8 mouse cellular contexts compared by ENCODE assay signal in genomic region chr2:25706643-25707481, GRCm38 (mm10). TPM values are rescaled to one million over a fixed set of nuclear protein-coding genes. Genes with fewer than 3 reads are reported as not detected.
DNase-seq lines count a peak whose midpoint lies in the region; ATAC-seq and TF ChIP-seq lines count a peak whose summit lies in the region.

Bmyc (plus strand) TSS chr2:25706739.

- WGBS in cerebellum, adult 2 months, result under 1% methylated on average over 78 of the region's 78 CpGs
- under 1% methylated on average over 75 of the region's 78 CpGs for whole genome bisulfite sequencing in liver, postnatal 0 days (ENCODE audit: insufficient replicate concordance)
- WGBS in neural tube, embryonic 15.5 days, result under 1% methylated on average over 78 of the region's 78 CpGs

- peak; percentile 70; the same call in 1 of the 2 replicates for TF ChIP-seq POLR2A in cerebellum, adult 2 months (IDR thresholded peaks at IDR 0.05; ENCODE audit: borderline replicate concordance, insufficient read depth, low read length)

- TF ChIP-seq EP300 in liver, postnatal 0 days (IDR thresholded peaks at IDR 0.05; ENCODE audit: low read depth), result no peak

- DNase-seq in ES-E14 (ENCODE audit: low read depth, low spot score), result peak; percentile 71
- peak; percentile 87 to 89 for DNase-seq in cerebellum, adult 2 months
- DNase-seq in heart, postnatal 4 days, result peak; percentile 82
- peak; percentile 88 to 90 for DNase-seq in layer of hippocampus, adult 18-20 months (ENCODE audit: low spot score in 2 of 2)
- DNase-seq in liver, postnatal 0 days, result peak; percentile 58
- peak; percentile 80 for DNase-seq in testis, postnatal 10 days (ENCODE audit: low spot score)

- TF ChIP-seq CTCF in cerebellum, adult 2 months (IDR thresholded peaks at IDR 0.05; ENCODE audit: borderline replicate concordance, insufficient read depth, low read depth, low read length), result peak; percentile 67
- TF ChIP-seq CTCF in liver, postnatal 0 days (IDR thresholded peaks at IDR 0.05; ENCODE audit: low read depth), result peak; percentile 61

- ATAC-seq in frontal cortex, adult (ENCODE audit: low TSS enrichment), result peak; percentile 96
- ATAC-seq in liver, postnatal 0 days, result peak; percentile 72
- peak; percentile 97 for ATAC-seq in neural tube, embryonic 15.5 days (ENCODE audit: low FRiP score)

- H3K4me1 ChIP-seq in ES-E14 (ENCODE audit: control insufficient read depth in 2 of 2, insufficient read depth in 2 of 2, low read length in 2 of 2, poor library complexity in 1 of 2), result peaks cover 1 to 7% of the 10 kb centered on the region in 2 experiments; a peak in 1 of 4 replicates
- peaks cover 11% of the 10 kb centered on the region for H3K4me1 ChIP-seq in cerebellum, adult 2 months (ENCODE audit: control insufficient read depth, insufficient read depth, low read length)
- peaks cover 8% of the 10 kb centered on the region for H3K4me1 ChIP-seq in liver, postnatal 0 days (ENCODE audit: insufficient read depth)
- peaks cover 22% of the 10 kb centered on the region for H3K4me1 ChIP-seq in neural tube, embryonic 15.5 days

- in situ Hi-C loops in ES-E14 (cut with MboI; ENCODE audit: low sequenced_read_pairs in 2 of 2, unreplicated experiment in 2 of 2), result no loop called here

- no peaks in the 10 kb centered on the region for H3K27me3 ChIP-seq in cerebellum, adult 2 months (ENCODE audit: control insufficient read depth, insufficient read depth, low read length)
- H3K27me3 ChIP-seq in liver, postnatal 0 days (ENCODE audit: insufficient read depth, low read length), result no peaks in the 10 kb centered on the region
- H3K27me3 ChIP-seq in neural tube, embryonic 15.5 days (replicated peaks), result 0 out of 2 replicates have a peak, but pooled peaks cover 3% of the 10 kb centered on the region

- peak within 1 kb of the TSS; percentile 86 for H3K4me2 ChIP-seq in liver, postnatal 0 days (ENCODE audit: low read depth, low read length)
- peak within 1 kb of the TSS; percentile 83 for H3K4me2 ChIP-seq in neural tube, embryonic 15.5 days

- H3K9me3 ChIP-seq in ES-E14 (ENCODE audit: control insufficient read depth, insufficient read depth, low read depth, low read length), result no peaks in the 10 kb centered on the region
- H3K9me3 ChIP-seq in liver, postnatal 0 days (ENCODE audit: low read length), result no peaks in the 10 kb centered on the region
- H3K9me3 ChIP-seq in neural tube, embryonic 15.5 days (replicated peaks), result no peaks in the 10 kb centered on the region

- no peak within 1 kb of the TSS for H3K27ac ChIP-seq in ES-E14 (ENCODE audit: insufficient read depth, low read depth, low read length, poor library complexity, severe bottlenecking)
- peak within 1 kb of the TSS; percentile 26 for H3K27ac ChIP-seq in cerebellum, adult 2 months (ENCODE audit: insufficient read depth, low read length)
- no peak within 1 kb of the TSS for H3K27ac ChIP-seq in liver, postnatal 0 days (ENCODE audit: low read depth)
- H3K27ac ChIP-seq in neural tube, embryonic 15.5 days (replicated peaks), result peak within 1 kb of the TSS; percentile 91

- peak within 1 kb of the TSS; percentile 75 to 79 for H3K4me3 ChIP-seq in ES-E14 (ENCODE audit: insufficient read depth in 1 of 2, low read depth in 1 of 2, low read length in 2 of 2, poor library complexity in 1 of 2, severe bottlenecking in 1 of 2)
- peak within 1 kb of the TSS; percentile 89 for H3K4me3 ChIP-seq in cerebellum, adult 2 months (replicated peaks; ENCODE audit: insufficient read depth, low read depth, low read length)
- H3K4me3 ChIP-seq in liver, postnatal 0 days (ENCODE audit: low read depth, low read length), result peak within 1 kb of the TSS; percentile 60
- peak within 1 kb of the TSS; percentile 69 for H3K4me3 ChIP-seq in neural tube, embryonic 15.5 days (replicated peaks)

- H3K36me3 ChIP-seq in ES-E14 (ENCODE audit: control insufficient read depth, insufficient read depth, low read length, poor library complexity, severe bottlenecking), result no peaks in the 10 kb centered on the region
- no peaks in the 10 kb centered on the region for H3K36me3 ChIP-seq in liver, postnatal 0 days (replicated peaks; ENCODE audit: insufficient read depth, low read length)
- no peaks in the 10 kb centered on the region for H3K36me3 ChIP-seq in neural tube, embryonic 15.5 days

- peak within 1 kb of the TSS; percentile 79 for H3K9ac ChIP-seq in ES-E14 (ENCODE audit: insufficient read depth, low read depth, low read length, poor library complexity, severe bottlenecking)
- H3K9ac ChIP-seq in liver, postnatal 0 days (replicated peaks), result peak within 1 kb of the TSS; percentile 55
- H3K9ac ChIP-seq in neural tube, embryonic 15.5 days (replicated peaks), result peak within 1 kb of the TSS; percentile 90

TF ChIP-seq in ES-E14, 5 proteins besides CTCF, POLR2A, EP300 and RAD21:
- no peak for TF ChIP-seq ZC3H11A (IDR thresholded peaks at IDR 0.05; ENCODE audit: borderline replicate concordance, low read depth, low read length)
- TF ChIP-seq HCFC1 (IDR thresholded peaks at IDR 0.05; ENCODE audit: borderline replicate concordance, insufficient read depth, low read length), result peak; percentile 52; the same call in 1 of the 2 replicates
- peak; percentile 70 for TF ChIP-seq CHD2 (IDR thresholded peaks at IDR 0.05; ENCODE audit: low read depth, low read length)

RNA-seq across cellular contexts. Expression of gene Bmyc, which starts in this region (rescaled TPM):
- total RNA-seq in ES-E14 (2012; rRNA removed), result 8.2 and 13.0 TPM in 2 replicates
- 99.5 and 101 TPM in 2 replicates for polyA plus RNA-seq in cerebellum, adult 2 months (2012; rRNA removed)
- total RNA-seq in heart, postnatal 4 days (2021), result 10 to 100 TPM; 13.7 to 17.1 TPM
- 10 to 100 TPM; 92.5 to 96.1 TPM for total RNA-seq in layer of hippocampus, adult 18-20 months (2021)
- 9.4 and 10.1 TPM in 2 replicates for polyA plus RNA-seq in liver, postnatal 0 days (2015; fragmentation: Nextera tagmentation; extraction: Ambion mirVana)
- polyA plus RNA-seq in neural tube, embryonic 15.5 days (2015; fragmentation: Nextera tagmentation; extraction: Ambion mirVana), result 162 and 177 TPM in 2 replicates

Comparison
In these comparisons a context has a peak if more than half of its experiments do, and no peak if none do; other contexts are left out.
1. H3K27ac ChIP-seq: peak in cerebellum, adult 2 months (single experiment) and neural tube, embryonic 15.5 days (single experiment); none in ES-E14 (single experiment) and liver, postnatal 0 days (single experiment).
2. Peak in every context shown above with its lines, with median percentiles within 50 percentile points of each other: DNase-seq, H3K4me3 ChIP-seq, H3K9ac ChIP-seq and ATAC-seq.